Mouse (Mus musculus): ENCODE data around the gene Rnf121. TPM values are rescaled to one million over a fixed set of nuclear protein-coding genes. Genes with fewer than 3 reads are reported as not detected.

Rnf121 gene
- polyA plus RNA-seq, 1 experiment from 2014 or later: 29.0 TPM

DNA sequence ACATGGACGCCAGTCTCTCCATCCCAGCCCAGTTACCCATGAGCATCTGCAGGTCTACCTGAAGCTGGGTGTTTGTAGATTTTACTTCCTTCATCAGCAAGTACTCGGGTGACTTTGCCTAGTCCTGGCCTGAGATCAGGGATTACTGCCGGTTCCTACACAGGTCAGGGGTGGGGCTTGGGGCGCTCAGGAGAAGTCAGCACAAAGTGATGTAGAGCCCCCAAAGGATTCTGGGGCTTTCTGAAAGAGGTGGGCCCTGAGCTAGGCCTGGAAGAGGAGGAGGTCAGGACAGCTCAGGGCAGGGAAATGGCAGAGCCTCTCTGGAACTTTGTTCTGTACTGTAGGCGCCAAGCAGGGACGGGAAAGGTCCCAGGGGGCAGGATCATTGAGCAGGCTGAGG, 37.4 kb upstream of the Rnf121 start:
- Histone ChIP-seq H3K4me1 (ENCODE audit: control insufficient read depth, insufficient read depth, low read length) (peaks cover 13% of the 10 kb centered on the region), H3K4me3 (ENCODE audit: low read depth, low read length) (no peak overlapping the region), H3K9ac (ENCODE audit: low read length) (no peak overlapping the region), H3K4me2 (ENCODE audit: low read depth, severe bottlenecking) (no peak overlapping the region), H3K36me3 (ENCODE audit: control insufficient read depth, insufficient read depth, low read length) (no peaks in the 10 kb centered on the region), H3K27me3 (ENCODE audit: control insufficient read depth, insufficient read depth, low read length) (0 out of 2 replicates have a peak, but pooled peaks cover 2% of the 10 kb centered on the region), H3K9me3 (ENCODE audit: control insufficient read depth, low read length) (no peaks in the 10 kb centered on the region), H3K27ac (replicated peaks; ENCODE audit: low read depth, low read length) (no peak overlapping the region)
- DNase-seq (ENCODE audit: low spot score) (no peak), ATAC-seq (ENCODE audit: insufficient number of reproducible peaks, low FRiP score, low TSS enrichment, low read depth) (no peak)
- WGBS: 41% methylated on average over 6 of the region's 6 CpGs

DNA sequence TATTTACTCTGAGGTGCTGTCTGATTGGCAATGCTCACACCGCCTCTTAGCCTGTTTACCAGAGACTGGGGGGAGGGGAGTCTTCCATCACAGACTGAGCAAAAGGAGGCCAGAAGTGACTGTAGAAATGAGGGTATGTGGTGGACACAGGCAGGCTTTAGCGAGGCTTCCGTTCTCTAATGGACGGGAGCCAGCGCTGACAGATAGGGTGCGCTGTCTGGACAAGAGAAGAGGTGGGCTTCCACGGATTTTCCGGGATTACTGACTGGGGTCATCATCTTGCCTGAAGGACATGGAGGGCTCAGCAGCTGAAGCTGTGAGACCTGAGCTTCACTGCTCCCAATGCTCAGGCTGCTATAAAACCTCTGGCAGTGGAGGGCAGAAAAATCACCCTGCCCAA, 37.0 kb upstream of the Rnf121 start:
- no peak for DNase-seq (ENCODE audit: low spot score)
- WGBS: 49% methylated on average over 8 of the region's 8 CpGs
- Histone ChIP-seq H3K4me1 (ENCODE audit: control insufficient read depth, insufficient read depth, low read length) (peaks cover 13% of the 10 kb centered on the region), H3K36me3 (ENCODE audit: control insufficient read depth, insufficient read depth, low read length) (no peaks in the 10 kb centered on the region), H3K4me2 (ENCODE audit: low read depth, severe bottlenecking) (no peak overlapping the region), H3K27me3 (ENCODE audit: control insufficient read depth, insufficient read depth, low read length) (0 out of 2 replicates have a peak, but pooled peaks cover 2% of the 10 kb centered on the region), H3K4me3 (ENCODE audit: low read depth, low read length) (no peak overlapping the region), H3K9me3 (ENCODE audit: control insufficient read depth, low read length) (no peaks in the 10 kb centered on the region), H3K9ac (ENCODE audit: low read length) (no peak overlapping the region), H3K27ac (replicated peaks; ENCODE audit: low read depth, low read length) (no peak overlapping the region)
- ATAC-seq (ENCODE audit: insufficient number of reproducible peaks, low FRiP score, low TSS enrichment, low read depth): no peak

DNA sequence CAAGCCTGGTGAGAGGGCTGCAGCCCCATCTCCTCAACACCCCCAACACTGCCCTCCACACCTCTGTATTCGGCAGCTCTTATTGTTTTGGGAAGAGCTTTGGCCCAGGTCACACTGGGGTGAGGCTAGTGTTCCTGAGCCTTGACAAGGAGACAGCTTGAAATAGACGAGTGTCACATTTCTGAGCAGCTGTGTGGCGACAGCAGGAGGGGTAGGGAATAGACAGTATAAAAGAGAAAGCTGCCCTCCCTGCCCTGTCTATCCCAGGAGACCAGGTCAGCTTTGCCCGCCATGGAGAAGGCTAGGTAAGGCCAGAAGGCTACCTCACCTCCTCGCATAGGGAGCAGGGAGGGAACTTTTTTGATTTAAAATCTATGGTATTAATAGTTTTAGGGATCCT, 36.2 kb upstream of the Rnf121 start, which contains the start of gene Art1:
Gene Art1, plus strand, starts transcription at position 257 of the 400 bp plus-strand sequence.
- ATAC-seq (ENCODE audit: insufficient number of reproducible peaks, low FRiP score, low TSS enrichment, low read depth) (no peak), DNase-seq (ENCODE audit: low spot score) (no peak)
- Histone ChIP-seq H3K9ac (ENCODE audit: low read length) (no peak within 1 kb of the TSS), H3K9me3 (ENCODE audit: control insufficient read depth, low read length) (no peaks in the 10 kb centered on the region), H3K4me2 (ENCODE audit: low read depth, severe bottlenecking) (peak within 1 kb of the TSS; percentile 51), H3K27ac (replicated peaks; ENCODE audit: low read depth, low read length) (0 out of 2 replicates have a peak within 1 kb of the TSS, but pooled peaks have one; percentile 37), H3K4me1 (ENCODE audit: control insufficient read depth, insufficient read depth, low read length) (peaks cover 8% of the 10 kb centered on the region), H3K4me3 (ENCODE audit: low read depth, low read length) (no peak within 1 kb of the TSS), H3K36me3 (ENCODE audit: control insufficient read depth, insufficient read depth, low read length) (no peaks in the 10 kb centered on the region), H3K27me3 (ENCODE audit: control insufficient read depth, insufficient read depth, low read length) (no peaks in the 10 kb centered on the region)
- 47% methylated on average over 5 of the region's 5 CpGs for WGBS

DNA sequence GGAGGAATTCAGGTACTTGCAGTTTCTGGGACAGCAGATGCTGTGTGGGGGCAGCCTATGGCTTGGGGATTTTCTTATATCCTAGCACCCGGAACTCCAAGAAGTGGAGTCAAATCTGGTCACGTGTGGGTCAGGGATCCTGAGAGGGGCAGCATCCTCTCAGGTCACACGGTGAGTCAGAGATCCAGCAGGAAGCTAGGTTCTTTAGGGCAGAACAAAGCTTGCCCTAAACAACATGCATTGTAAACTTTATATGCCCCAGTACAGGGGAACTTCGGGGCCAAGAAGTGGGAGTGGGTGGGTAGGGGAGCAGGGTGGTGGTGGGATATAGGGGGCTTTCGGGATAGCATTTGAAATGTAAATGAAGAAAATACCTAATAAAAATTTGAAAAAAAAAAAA, 35.6 kb upstream of the Rnf121 start:
- H3K4me2 ChIP-seq (ENCODE audit: low read depth, severe bottlenecking): no peak overlapping the region
- H3K27ac ChIP-seq (replicated peaks; ENCODE audit: low read depth, low read length): no peak overlapping the region
- H3K9me3 ChIP-seq (ENCODE audit: control insufficient read depth, low read length): no peaks in the 10 kb centered on the region
- H3K9ac ChIP-seq (ENCODE audit: low read length): no peak overlapping the region
- DNase-seq (ENCODE audit: low spot score) (no peak), ATAC-seq (ENCODE audit: insufficient number of reproducible peaks, low FRiP score, low TSS enrichment, low read depth) (no peak)
- H3K27me3 ChIP-seq (ENCODE audit: control insufficient read depth, insufficient read depth, low read length): no peaks in the 10 kb centered on the region
- H3K36me3 ChIP-seq (ENCODE audit: control insufficient read depth, insufficient read depth, low read length): no peaks in the 10 kb centered on the region
- H3K4me3 ChIP-seq (ENCODE audit: low read depth, low read length): no peak overlapping the region
- 55% methylated on average over 5 of the region's 5 CpGs for WGBS
- peaks cover 8% of the 10 kb centered on the region for H3K4me1 ChIP-seq (ENCODE audit: control insufficient read depth, insufficient read depth, low read length)

DNA sequence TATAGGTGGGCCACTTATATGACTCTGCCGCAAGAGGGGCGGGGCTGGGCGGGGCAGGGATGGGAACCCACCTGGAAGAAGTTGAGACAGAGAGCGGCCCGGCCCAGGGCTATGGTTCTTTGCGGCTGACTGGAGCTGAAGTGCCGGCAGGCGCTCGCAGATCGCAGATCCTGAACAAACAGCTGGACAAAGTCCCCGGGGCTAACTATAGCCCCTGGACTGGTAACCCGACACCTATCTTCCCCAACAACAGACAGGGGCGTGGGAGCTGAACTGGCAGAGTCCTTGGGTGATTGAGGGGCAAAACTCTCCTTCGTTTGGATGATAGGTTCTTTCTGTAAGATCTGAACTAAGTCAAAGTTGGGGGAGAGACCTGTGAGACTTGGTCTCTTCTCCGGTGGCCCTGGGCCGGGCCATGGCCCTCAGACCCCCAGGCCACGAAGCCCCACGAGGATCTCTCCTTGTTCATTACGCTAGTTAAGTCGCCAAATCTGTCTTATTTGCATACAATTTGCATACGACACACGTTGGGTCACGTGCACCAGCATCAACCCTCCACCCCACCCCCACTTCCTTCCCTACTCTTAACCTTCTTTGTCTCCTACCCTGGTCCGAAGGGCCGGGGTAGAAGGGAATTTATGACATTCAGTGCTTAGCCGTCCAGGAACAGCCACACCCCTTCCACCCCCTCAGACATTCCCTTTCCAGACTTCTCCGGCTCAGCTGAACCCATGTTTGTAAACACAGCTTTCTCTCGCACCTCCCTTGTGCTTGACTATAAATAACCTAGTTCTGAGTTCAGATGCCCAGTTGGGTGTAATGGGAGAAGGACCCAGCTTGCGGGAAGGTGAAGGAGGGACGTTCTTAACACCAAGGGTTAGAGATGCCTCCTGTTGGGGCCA, 34.7 kb upstream of the Rnf121 start:
- ATAC-seq (ENCODE audit: insufficient number of reproducible peaks, low FRiP score, low TSS enrichment, low read depth) (peak; percentile 80), DNase-seq (ENCODE audit: low spot score) (peak; percentile 69)
- WGBS: 4% methylated on average over 30 of the region's 30 CpGs
- Histone ChIP-seq H3K4me2 (ENCODE audit: low read depth, severe bottlenecking) (peak overlapping the region; percentile 51), H3K9me3 (ENCODE audit: control insufficient read depth, low read length) (no peaks in the 10 kb centered on the region), H3K9ac (ENCODE audit: low read length) (peak overlapping the region; percentile 49), H3K4me1 (ENCODE audit: control insufficient read depth, insufficient read depth, low read length) (peaks cover 8% of the 10 kb centered on the region), H3K36me3 (ENCODE audit: control insufficient read depth, insufficient read depth, low read length) (no peaks in the 10 kb centered on the region), H3K27ac (replicated peaks; ENCODE audit: low read depth, low read length) (0 out of 2 replicates have a peak overlapping the region, but pooled peaks have one; percentile 37), H3K4me3 (ENCODE audit: low read depth, low read length) (peak overlapping the region; percentile 29), H3K27me3 (ENCODE audit: control insufficient read depth, insufficient read depth, low read length) (no peaks in the 10 kb centered on the region)

DNA sequence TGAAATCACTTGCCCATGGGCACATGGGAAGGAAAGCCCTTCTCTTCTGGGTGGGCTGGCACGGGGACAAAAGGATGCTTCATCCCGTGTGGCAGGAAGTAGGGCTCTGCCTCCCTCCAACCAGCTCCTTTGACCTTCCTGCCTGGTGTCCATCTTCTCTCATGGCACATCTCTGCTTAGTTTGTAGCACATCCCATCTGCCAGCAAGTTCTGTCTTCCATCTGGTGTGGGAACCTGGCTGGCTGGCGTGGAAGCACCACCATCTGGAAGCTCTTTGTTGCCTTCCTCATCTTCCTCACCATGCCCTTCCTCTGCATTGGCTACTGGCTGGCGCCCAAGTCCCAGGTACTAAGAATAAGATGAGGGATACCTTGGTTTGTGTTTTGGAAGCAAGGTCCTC, 22.1 kb upstream of the Rnf121 start:
- Histone ChIP-seq H3K4me3 (ENCODE audit: low read depth, low read length) (no peak overlapping the region), H3K9ac (ENCODE audit: low read length) (no peak overlapping the region), H3K4me2 (ENCODE audit: low read depth, severe bottlenecking) (no peak overlapping the region), H3K27ac (replicated peaks; ENCODE audit: low read depth, low read length) (no peak overlapping the region), H3K9me3 (ENCODE audit: control insufficient read depth, low read length) (no peaks in the 10 kb centered on the region), H3K36me3 (ENCODE audit: control insufficient read depth, insufficient read depth, low read length) (peaks cover 14% of the 10 kb centered on the region), H3K27me3 (ENCODE audit: control insufficient read depth, insufficient read depth, low read length) (no peaks in the 10 kb centered on the region), H3K4me1 (ENCODE audit: control insufficient read depth, insufficient read depth, low read length) (no peaks in the 10 kb centered on the region)
- ATAC-seq (ENCODE audit: insufficient number of reproducible peaks, low FRiP score, low TSS enrichment, low read depth) (no peak), DNase-seq (ENCODE audit: low spot score) (no peak)
- WGBS: 95% methylated on average over 4 of the region's 4 CpGs

DNA sequence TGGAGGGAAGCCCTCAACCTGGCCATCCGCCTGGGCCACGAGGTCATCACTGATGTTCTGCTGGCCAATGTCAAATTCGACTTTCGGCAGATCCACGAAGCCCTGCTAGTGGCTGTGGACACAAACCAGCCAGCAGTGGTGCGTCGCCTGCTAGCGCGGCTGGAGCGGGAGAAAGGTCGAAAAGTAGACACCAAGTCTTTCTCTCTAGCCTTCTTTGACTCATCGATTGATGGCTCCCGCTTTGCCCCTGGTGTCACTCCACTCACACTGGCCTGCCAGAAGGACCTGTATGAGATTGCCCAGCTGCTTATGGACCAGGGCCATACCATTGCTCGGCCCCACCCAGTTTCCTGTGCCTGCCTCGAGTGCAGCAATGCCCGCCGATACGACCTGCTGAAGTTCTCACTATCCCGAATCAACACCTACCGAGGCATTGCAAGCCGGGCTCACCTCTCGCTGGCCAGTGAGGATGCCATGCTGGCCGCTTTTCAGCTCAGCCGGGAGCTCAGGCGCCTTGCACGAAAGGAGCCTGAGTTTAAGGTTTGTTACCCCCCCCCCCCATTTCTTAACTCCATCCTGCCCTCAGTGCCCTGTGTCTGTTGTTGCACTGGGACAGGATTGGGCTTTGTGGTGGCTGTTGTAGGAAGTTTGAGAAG, 18.9 kb upstream of the Rnf121 start:
- no peaks in the 10 kb centered on the region for H3K4me1 ChIP-seq (ENCODE audit: control insufficient read depth, insufficient read depth, low read length)
- H3K4me3 ChIP-seq (ENCODE audit: low read depth, low read length): no peak overlapping the region
- H3K9me3 ChIP-seq (ENCODE audit: control insufficient read depth, low read length): no peaks in the 10 kb centered on the region
- no peak overlapping the region for H3K9ac ChIP-seq (ENCODE audit: low read length)
- no peak overlapping the region for H3K27ac ChIP-seq (replicated peaks; ENCODE audit: low read depth, low read length)
- no peaks in the 10 kb centered on the region for H3K27me3 ChIP-seq (ENCODE audit: control insufficient read depth, insufficient read depth, low read length)
- DNase-seq (ENCODE audit: low spot score) (no peak), ATAC-seq (ENCODE audit: insufficient number of reproducible peaks, low FRiP score, low TSS enrichment, low read depth) (no peak)
- WGBS: 91% methylated on average over 26 of the region's 26 CpGs
- no peak overlapping the region for H3K4me2 ChIP-seq (ENCODE audit: low read depth, severe bottlenecking)
- peaks cover 30% of the 10 kb centered on the region for H3K36me3 ChIP-seq (ENCODE audit: control insufficient read depth, insufficient read depth, low read length)

DNA sequence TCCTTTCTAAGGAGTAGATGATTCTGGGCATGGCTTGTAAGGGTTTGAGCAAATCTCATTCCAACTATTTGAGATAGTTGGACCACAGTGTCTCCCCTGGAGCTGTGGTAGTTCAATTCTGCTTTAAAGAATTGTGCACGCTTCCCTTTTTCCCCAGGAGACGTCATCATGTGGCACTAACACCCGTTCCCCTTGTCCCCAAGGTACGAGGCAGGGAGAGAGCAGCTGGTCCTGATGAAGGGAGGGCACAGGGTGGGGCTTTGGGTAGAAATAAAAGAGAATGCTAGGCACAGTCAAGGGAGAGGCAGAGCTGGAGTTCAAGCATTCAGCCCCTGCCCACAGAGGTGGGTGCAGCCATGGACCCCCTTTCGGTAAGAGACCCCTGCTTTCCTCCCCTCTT, 17.5 kb upstream of the Rnf121 start, which contains the start of gene Trpc2:
Gene Trpc2, plus strand, starts transcription at position 301 of the 400 bp plus-strand sequence.
- WGBS: 83% methylated on average over 5 of the region's 5 CpGs
- Histone ChIP-seq H3K9me3 (ENCODE audit: control insufficient read depth, low read length) (no peaks in the 10 kb centered on the region), H3K27ac (replicated peaks; ENCODE audit: low read depth, low read length) (no peak within 1 kb of the TSS), H3K4me1 (ENCODE audit: control insufficient read depth, insufficient read depth, low read length) (no peaks in the 10 kb centered on the region), H3K36me3 (ENCODE audit: control insufficient read depth, insufficient read depth, low read length) (peaks cover 35% of the 10 kb centered on the region), H3K9ac (ENCODE audit: low read length) (no peak within 1 kb of the TSS), H3K4me3 (ENCODE audit: low read depth, low read length) (no peak within 1 kb of the TSS), H3K4me2 (ENCODE audit: low read depth, severe bottlenecking) (no peak within 1 kb of the TSS), H3K27me3 (ENCODE audit: control insufficient read depth, insufficient read depth, low read length) (no peaks in the 10 kb centered on the region)
- ATAC-seq (ENCODE audit: insufficient number of reproducible peaks, low FRiP score, low TSS enrichment, low read depth): no peak
- no peak for DNase-seq (ENCODE audit: low spot score)
